Mouse (Mus musculus) bone marrow macrophage, adult 2 months (primary cell): Measurements from ENCODE around the gene Me3.

Source experiments
- CTCF ChIP-seq: IDR thresholded peaks from 2 replicates; pipeline ENCODE4 v1.5.1; 2012; ENCODE audit warnings: low read depth, mild to moderate bottlenecking, low read length, moderate library complexity
- POLR2A ChIP-seq: IDR thresholded peaks from 2 replicates; pipeline ENCODE4 v1.6.1; 2012; ENCODE audit warnings: mild to moderate bottlenecking, low read depth, low read length, borderline replicate concordance

DNA sequence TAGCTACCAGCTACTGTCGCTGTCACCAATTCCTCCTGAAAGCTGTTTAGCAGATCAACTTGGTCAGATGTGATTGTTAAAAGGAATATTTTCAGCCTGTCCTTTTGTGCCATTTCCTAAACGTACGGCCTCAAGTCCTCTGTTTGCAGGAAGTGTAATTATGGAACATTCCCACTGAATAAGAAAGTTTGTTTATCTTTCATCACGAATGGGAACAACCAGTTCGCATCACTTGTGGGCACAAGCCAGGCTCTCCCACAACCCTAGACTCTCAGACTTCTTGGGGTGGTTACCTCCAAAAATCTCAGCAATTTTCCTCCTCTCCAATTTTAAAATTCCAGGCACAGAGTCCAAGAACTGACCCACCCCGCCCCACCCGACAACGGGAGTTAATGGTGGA, 207.5 kb downstream of the Me3 start:
- TF ChIP-seq POLR2A (no peak), CTCF (no peak)
